ENCODE assay signal across 10 mouse cellular contexts in genomic region chr19:46509736-46510135, GRCm38 (mm10). TPM values are rescaled to one million over a fixed set of nuclear protein-coding genes. Genes with fewer than 3 reads are reported as not detected.
DNase-seq lines count a peak whose midpoint lies in the region; ATAC-seq and TF ChIP-seq lines count a peak whose summit lies in the region.
"Had no signal": no experiment of that assay in that cellular context is flagged by ENCODE, and none has a peak within 500 bp of the region (broad histone marks: within the 10 kb centered on the region; RNA-seq: fewer than 3 reads in every experiment).

No protein-coding gene starts in this region.

- H3K4me2 ChIP-seq in heart, embryonic 14.5 days (ENCODE audit: low read length) = no peak overlapping the region
- H3K4me2 ChIP-seq in liver, embryonic 12.5 days = no peak overlapping the region
- H3K4me2 ChIP-seq in liver, postnatal 0 days (ENCODE audit: low read depth, low read length) = no peak overlapping the region
- no peak overlapping the region for H3K4me2 ChIP-seq in liver, embryonic 15.5 days
- H3K4me2 ChIP-seq: midbrain, embryonic 15.5 days had no signal

- DNase-seq in adrenal gland, adult 2 months = peak; percentile 7
- DNase-seq in adrenal gland, postnatal 10 days = no peak
- no peak for DNase-seq in heart, adult 11 months
- DNase-seq in liver, postnatal 0 days = no peak
- no peak for DNase-seq in retina, postnatal 1 day

- H3K9ac ChIP-seq in heart, embryonic 14.5 days (ENCODE audit: low read length) = peak overlapping the region; percentile 0; the same call in 1 of the 2 replicates
- H3K9ac ChIP-seq in liver, embryonic 12.5 days = no peak overlapping the region
- no peak overlapping the region for H3K9ac ChIP-seq in liver, postnatal 0 days (replicated peaks)
- H3K9ac ChIP-seq in liver, embryonic 15.5 days = no peak overlapping the region
- H3K9ac ChIP-seq: midbrain, embryonic 15.5 days had no signal

- no peaks in the 10 kb centered on the region for H3K27me3 ChIP-seq in heart, embryonic 14.5 days (ENCODE audit: control insufficient read depth, insufficient read depth, low read length)
- no peaks in the 10 kb centered on the region for H3K27me3 ChIP-seq in liver, embryonic 12.5 days (replicated peaks)
- H3K27me3 ChIP-seq in liver, postnatal 0 days (ENCODE audit: insufficient read depth, low read length) = no peaks in the 10 kb centered on the region
- no peaks in the 10 kb centered on the region for H3K27me3 ChIP-seq in liver, embryonic 15.5 days
- H3K27me3 ChIP-seq: midbrain, embryonic 15.5 days had no signal

- H3K27ac ChIP-seq in heart, embryonic 14.5 days (replicated peaks in 1 of 2; ENCODE audit: control insufficient read depth in 1 of 2, insufficient read depth in 1 of 2, low read depth in 2 of 2, low read length in 2 of 2) = peak overlapping the region in 1 of 2 experiments; percentile 62; a peak in 1 of 4 replicates
- peak overlapping the region; percentile 23; the same call in 1 of the 2 replicates for H3K27ac ChIP-seq in liver, embryonic 12.5 days
- no peak overlapping the region for H3K27ac ChIP-seq in liver, postnatal 0 days (ENCODE audit: low read depth)
- H3K27ac ChIP-seq in liver, embryonic 15.5 days (replicated peaks) = peak overlapping the region; percentile 42; the same call in 1 of the 2 replicates
- H3K27ac ChIP-seq: left cerebral cortex, adult 2 months had no signal

- 77% methylated on average over 4 of the region's 4 CpGs for WGBS in heart, embryonic 14.5 days
- WGBS in liver, embryonic 12.5 days (ENCODE audit: insufficient replicate concordance) = 82% methylated on average over 4 of the region's 4 CpGs
- 72% methylated on average over 4 of the region's 4 CpGs for WGBS in liver, postnatal 0 days (ENCODE audit: insufficient replicate concordance)
- WGBS in liver, embryonic 15.5 days (ENCODE audit: insufficient replicate concordance) = 70% methylated on average over 4 of the region's 4 CpGs

- no peaks in the 10 kb centered on the region for H3K9me3 ChIP-seq in heart, embryonic 14.5 days (ENCODE audit: control insufficient read depth, low read length)
- no peaks in the 10 kb centered on the region for H3K9me3 ChIP-seq in liver, embryonic 12.5 days (replicated peaks)
- no peaks in the 10 kb centered on the region for H3K9me3 ChIP-seq in liver, postnatal 0 days (ENCODE audit: low read length)
- no peaks in the 10 kb centered on the region for H3K9me3 ChIP-seq in liver, embryonic 15.5 days (replicated peaks)
- H3K9me3 ChIP-seq: midbrain, embryonic 15.5 days had no signal

- peaks cover 47 to 70% of the 10 kb centered on the region in 2 experiments for H3K4me1 ChIP-seq in heart, embryonic 14.5 days (ENCODE audit: control insufficient read depth in 2 of 2, insufficient read depth in 2 of 2, low read length in 2 of 2)
- peaks cover 70% of the 10 kb centered on the region for H3K4me1 ChIP-seq in liver, embryonic 12.5 days
- H3K4me1 ChIP-seq in liver, postnatal 0 days (ENCODE audit: insufficient read depth) = peaks cover 67% of the 10 kb centered on the region
- peaks cover 72% of the 10 kb centered on the region for H3K4me1 ChIP-seq in liver, embryonic 15.5 days (replicated peaks)

- TF ChIP-seq CTCF in liver, postnatal 0 days (IDR thresholded peaks at IDR 0.05; ENCODE audit: low read depth) = no peak

- ATAC-seq in heart, embryonic 14.5 days (ENCODE audit: insufficient number of reproducible peaks, insufficient read depth, low FRiP score, low read depth) = no peak
- no peak for ATAC-seq in liver, embryonic 12.5 days
- no peak for ATAC-seq in liver, postnatal 0 days
- ATAC-seq in liver, embryonic 15.5 days (ENCODE audit: insufficient read depth) = no peak
- ATAC-seq: midbrain, embryonic 15.5 days had no signal

- peaks cover 93% of the 10 kb centered on the region for H3K36me3 ChIP-seq in heart, embryonic 14.5 days (ENCODE audit: control insufficient read depth, insufficient read depth, low read length)
- peaks cover 96% of the 10 kb centered on the region for H3K36me3 ChIP-seq in liver, embryonic 12.5 days
- peaks cover 75% of the 10 kb centered on the region for H3K36me3 ChIP-seq in liver, postnatal 0 days (replicated peaks; ENCODE audit: insufficient read depth, low read length)
- peaks cover 92% of the 10 kb centered on the region for H3K36me3 ChIP-seq in liver, embryonic 15.5 days (replicated peaks)

- TF ChIP-seq EP300 in liver, postnatal 0 days (IDR thresholded peaks at IDR 0.05; ENCODE audit: low read depth) = no peak

- no peak overlapping the region for H3K4me3 ChIP-seq in heart, embryonic 14.5 days (ENCODE audit: control insufficient read depth in 1 of 2, insufficient read depth in 1 of 2, low read depth in 1 of 2, low read length in 2 of 2)
- no peak overlapping the region for H3K4me3 ChIP-seq in liver, embryonic 12.5 days
- H3K4me3 ChIP-seq in liver, postnatal 0 days (ENCODE audit: low read depth, low read length) = no peak overlapping the region
- H3K4me3 ChIP-seq in liver, embryonic 15.5 days (replicated peaks) = no peak overlapping the region
- H3K4me3 ChIP-seq: left cerebral cortex, adult 2 months; midbrain, embryonic 15.5 days had no signal

RNA-seq across cellular contexts. Expression of gene Trim8, which starts 8.2 kb away (rescaled TPM):
- total RNA-seq in adrenal gland, adult 2 months (2021) = 10 to 100 TPM; 38.0 to 66.4 TPM
- 66.1 and 78.8 TPM in 2 replicates for polyA plus RNA-seq in adrenal gland, adult 2 months (2012; rRNA removed)
- 10 to 100 TPM; 37.9 to 41.6 TPM for total RNA-seq in adrenal gland, postnatal 10 days (2021)
- 23.4 TPM in 2 replicates for polyA plus RNA-seq in heart, embryonic 14.5 days (2014; fragmentation: Nextera tagmentation; extraction: Ambion mirVana)
- 19.0 and 19.5 TPM in 2 replicates for polyA plus RNA-seq in liver, embryonic 12.5 days (2016; fragmentation: Nextera tagmentation; extraction: Ambion mirVana)
- 7.9 and 9.8 TPM in 2 replicates for polyA plus RNA-seq in liver, postnatal 0 days (2015; fragmentation: Nextera tagmentation; extraction: Ambion mirVana)
- 8.8 and 10.9 TPM in 2 replicates for polyA plus RNA-seq in liver, embryonic 15.5 days (2015; fragmentation: Nextera tagmentation; extraction: Ambion mirVana)
